Mouse (Mus musculus) spleen, adult 2 months (tissue): ENCODE measurements around the gene Atp6ap1l.

Experiments
- CTCF ChIP-seq: fragments of 200-500 bp; IDR thresholded peaks from 2 replicates; pipeline ENCODE4 v1.5.1; 2011; ENCODE audit warnings: mild to moderate bottlenecking, inconsistent platforms; ENCODE audit not compliant: insufficient read depth, insufficient read length, insufficient replicate concordance; ENCODE audit errors: extremely low read depth
- POLR2A ChIP-seq: fragments of 200-500 bp; IDR thresholded peaks from 2 replicates; pipeline ENCODE4 v1.6.1; 2011; ENCODE audit warnings: low read depth, low read length, inconsistent platforms

DNA sequence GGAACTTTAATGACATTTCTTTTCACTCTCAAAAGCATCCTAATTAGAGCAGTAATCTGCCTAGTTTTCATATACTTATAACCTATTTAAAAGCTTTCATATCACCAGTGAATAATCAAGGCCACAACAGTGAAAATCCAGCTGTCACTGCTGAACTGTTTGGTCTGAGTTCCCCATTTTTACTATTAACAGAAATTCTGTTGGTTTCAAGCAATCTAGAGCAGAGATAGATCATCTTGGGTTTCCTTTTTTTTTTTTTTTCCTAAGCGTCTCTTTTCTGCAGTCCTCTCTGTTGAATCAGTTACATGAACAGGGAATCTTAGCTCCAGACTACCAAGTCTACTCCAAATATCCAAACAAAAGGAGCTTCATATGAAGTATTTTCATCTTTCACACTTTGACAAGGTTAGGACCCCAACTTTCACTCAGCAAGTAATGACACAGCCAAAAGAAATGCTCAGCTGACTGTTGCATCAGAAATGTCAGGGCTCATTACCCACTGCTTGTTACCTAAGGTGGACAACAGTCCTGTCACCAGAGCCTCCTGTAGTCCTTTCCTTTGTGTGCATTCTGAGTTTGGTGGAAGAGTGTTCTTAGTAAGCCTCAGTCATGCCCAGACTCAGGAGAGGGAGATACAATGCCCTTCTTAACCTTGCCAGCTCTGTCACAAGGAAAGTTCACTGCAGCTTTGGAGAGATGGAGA, 23.3 kb downstream of the Atp6ap1l start:
- TF ChIP-seq CTCF (no peak), POLR2A (no peak)
